Mouse (Mus musculus) CH12.LX (cell line): ENCODE data around the gene Cd38. TPM values are rescaled to one million over a fixed set of nuclear protein-coding genes. Genes with fewer than 3 reads are reported as not detected.

ENCODE experiments used
- DNase-seq: peaks from one replicate; pipeline ENCODE4 v3.0.0-alpha.2; 2013; ENCODE audit errors: extremely low read depth
- H3K27ac ChIP-seq: 2 replicates; pipeline ENCODE4 v1.5.1; 2012; ENCODE audit warnings: low read depth, mild to moderate bottlenecking, control low read depth, moderate library complexity; ENCODE audit not compliant: insufficient read depth
- H3K27me3 ChIP-seq: replicated peaks from 2 replicates; pipeline ENCODE3; 2012; ENCODE audit warnings: inconsistent platforms
- H3K36me3 ChIP-seq, 2 experiments: replicated peaks in 1 of 2; 2 replicates each; pipeline versions ENCODE3 to v1.6.1; 2012; ENCODE audit warnings: inconsistent platforms in 1 of 2, low read length in 1 of 2, mild to moderate bottlenecking in 1 of 2, mixed read lengths in 1 of 2, moderate library complexity in 1 of 2; ENCODE audit not compliant: control insufficient read depth in 1 of 2, insufficient read depth in 1 of 2
- H3K4me1 ChIP-seq, 2 experiments: 2 replicates each; pipeline ENCODE4 v1.6.1; 2012; ENCODE audit warnings: inconsistent platforms in 1 of 2, moderate library complexity in 1 of 2; ENCODE audit not compliant: insufficient read depth in 2 of 2, control insufficient read depth in 1 of 2
- H3K4me2 ChIP-seq: 2 replicates; pipeline ENCODE4 v1.6.1; 2012; ENCODE audit warnings: low read depth, mild to moderate bottlenecking, control low read depth; ENCODE audit not compliant: poor library complexity, insufficient read depth, severe bottlenecking
- H3K4me3 ChIP-seq, 3 experiments: fragments of 150-350 bp in 1 of 3; sonication (generic) in 1 of 3; replicated peaks in 1 of 3; 2 replicates each; pipeline versions ENCODE3 to v1.5.1; 2011 to 2012; ENCODE audit warnings: low read depth in 2 of 3, low read length in 2 of 3, mild to moderate bottlenecking in 2 of 3, moderate library complexity in 2 of 3, control low read depth in 1 of 3, improper control_type of control experiment in 1 of 3, inconsistent platforms in 1 of 3, mixed read lengths in 1 of 3; ENCODE audit not compliant: poor library complexity in 1 of 3
- H3K79me2 ChIP-seq: replicated peaks from 2 replicates; pipeline ENCODE4 v1.6.1; 2012; ENCODE audit warnings: mild to moderate bottlenecking, moderate library complexity; ENCODE audit not compliant: control insufficient read depth, poor library complexity, insufficient read depth, severe bottlenecking; ENCODE audit errors: extremely low read depth
- H3K9ac ChIP-seq: 2 replicates; pipeline ENCODE4 v1.6.1; 2012; ENCODE audit warnings: low read depth, mild to moderate bottlenecking, control low read depth, moderate library complexity; ENCODE audit not compliant: insufficient read depth
- H3K9me3 ChIP-seq: replicated peaks from 2 replicates; pipeline ENCODE3; 2012; ENCODE audit warnings: low read length, inconsistent platforms, mixed read lengths
- CTCF ChIP-seq, 2 experiments: IDR thresholded peaks in 1 of 2; conservative IDR thresholded peaks in 1 of 2; 2 replicates each; pipeline ENCODE4 v1.5.1; 2011 to 2012; ENCODE audit warnings: low read depth in 2 of 2, low read length in 2 of 2, improper control_type of control experiment in 1 of 2, inconsistent platforms in 1 of 2, mild to moderate bottlenecking in 1 of 2, moderate library complexity in 1 of 2
- ELF1 ChIP-seq: IDR thresholded peaks from 2 replicates; pipeline ENCODE4 v1.6.1; 2014; ENCODE audit warnings: low read depth, mild to moderate bottlenecking, inconsistent platforms, low read length, improper control_type of control experiment
- ETS1 ChIP-seq: conservative IDR thresholded peaks from 2 replicates; pipeline ENCODE4 v1.6.1; 2012; ENCODE audit warnings: low read depth, mild to moderate bottlenecking, inconsistent platforms, low read length, improper control_type of control experiment, moderate library complexity
- JUND ChIP-seq: conservative IDR thresholded peaks from 2 replicates; pipeline ENCODE4 v1.6.1; 2011; ENCODE audit warnings: low read depth, low read length, improper control_type of control experiment
- MAX ChIP-seq: IDR thresholded peaks from 2 replicates; pipeline ENCODE4 v1.6.1; 2011; ENCODE audit warnings: low read length, improper control_type of control experiment
- MEF2A ChIP-seq: IDR thresholded peaks from 2 replicates; pipeline ENCODE4 v1.6.1; 2014; ENCODE audit warnings: low read depth, mild to moderate bottlenecking, inconsistent platforms, low read length, improper control_type of control experiment, borderline replicate concordance
- MXI1 ChIP-seq: IDR thresholded peaks from 2 replicates; pipeline ENCODE4 v1.6.1; 2011; ENCODE audit warnings: mild to moderate bottlenecking, low read depth, low read length, improper control_type of control experiment
- MYC ChIP-seq: IDR thresholded peaks from 2 replicates; pipeline ENCODE4 v1.6.1; 2011; ENCODE audit warnings: low read depth, mild to moderate bottlenecking, improper control_type of control experiment, low read length
- POLR2A ChIP-seq: IDR thresholded peaks from 2 replicates; pipeline ENCODE4 v1.6.1; 2011; ENCODE audit warnings: low read depth, mild to moderate bottlenecking, improper control_type of control experiment, low read length
- POLR2AphosphoS2 ChIP-seq: IDR thresholded peaks from 2 replicates; pipeline ENCODE4 v1.6.1; 2011; ENCODE audit warnings: low read depth, low read length, improper control_type of control experiment
- RCOR1 ChIP-seq: conservative IDR thresholded peaks from 2 replicates; pipeline ENCODE4 v1.6.1; 2012; ENCODE audit warnings: low read depth, mild to moderate bottlenecking, inconsistent platforms, low read length, improper control_type of control experiment
- SMC3 ChIP-seq: IDR thresholded peaks from 2 replicates; pipeline ENCODE4 v1.6.1; 2011; ENCODE audit warnings: low read depth, low read length, improper control_type of control experiment
- TCF12 ChIP-seq: IDR thresholded peaks from 2 replicates; pipeline ENCODE4 v1.6.1; 2014; ENCODE audit warnings: low read depth, mild to moderate bottlenecking, inconsistent platforms, low read length, improper control_type of control experiment
- USF1 ChIP-seq: IDR thresholded peaks from 2 replicates; pipeline ENCODE4 v1.6.1; 2014; ENCODE audit warnings: low read depth, mild to moderate bottlenecking, inconsistent platforms, low read length, improper control_type of control experiment
- ZC3H11A ChIP-seq: IDR thresholded peaks from 2 replicates; pipeline ENCODE4 v1.6.1; 2012; ENCODE audit warnings: low read depth, mild to moderate bottlenecking, inconsistent platforms, low read length, improper control_type of control experiment
- ZKSCAN1 ChIP-seq: IDR thresholded peaks from 2 replicates; pipeline ENCODE4 v1.6.1; 2012; ENCODE audit warnings: low read depth, inconsistent platforms, low read length, improper control_type of control experiment, borderline replicate concordance
- ZMIZ1 ChIP-seq: IDR thresholded peaks from 2 replicates; pipeline ENCODE4 v1.6.1; 2012; ENCODE audit warnings: low read depth, mild to moderate bottlenecking, inconsistent platforms, low read length, improper control_type of control experiment
- ZNF384 ChIP-seq: IDR thresholded peaks from 2 replicates; pipeline ENCODE4 v1.6.1; 2012; ENCODE audit warnings: low read depth, low read length, improper control_type of control experiment, inconsistent platforms
- dilution Hi-C: fragments of 300-500 bp; cut with MboI; formaldehyde crosslinking; loops from 2 replicates; pipeline ENCODE4 v1.14.3; 2020; ENCODE audit warnings: low sequenced_read_pairs; ENCODE audit not compliant: extremely low pct_unique_long_range_greater_than_20kb, extremely low pct_ligation_motif_present
- in situ Hi-C: fragments of 300-500 bp; cut with MboI; formaldehyde crosslinking; loops from 3 replicates; pipeline ENCODE4 v1.14.3; 2019; ENCODE audit warnings: low sequenced_read_pairs, low pct_ligation_motif_present, low pct_unique_long_range_greater_than_20kb, mixed read lengths
- polyA plus RNA-seq: library from polyadenylated mRNA; unstranded; fragments of >175 nt; gene quantifications from 2 replicates; pipeline ENCODE4 v1.2.1, GENCODE M21; 2012; ENCODE audit warnings: low read depth; ENCODE audit not compliant: insufficient read length
- total RNA-seq, 2 experiments: library from RNA; depleted of rRNA; stranded (reverse); fragments of 300-350 nt in 1 of 2; fragments of >200 nt in 1 of 2; gene quantifications; 2 replicates each; pipeline ENCODE4 v1.2.3; 2012 to 2014

The Cd38 gene
- total and polyA plus RNA-seq, 3 experiments, result 0.93 to 3.3 (median 1.5) TPM

DNA sequence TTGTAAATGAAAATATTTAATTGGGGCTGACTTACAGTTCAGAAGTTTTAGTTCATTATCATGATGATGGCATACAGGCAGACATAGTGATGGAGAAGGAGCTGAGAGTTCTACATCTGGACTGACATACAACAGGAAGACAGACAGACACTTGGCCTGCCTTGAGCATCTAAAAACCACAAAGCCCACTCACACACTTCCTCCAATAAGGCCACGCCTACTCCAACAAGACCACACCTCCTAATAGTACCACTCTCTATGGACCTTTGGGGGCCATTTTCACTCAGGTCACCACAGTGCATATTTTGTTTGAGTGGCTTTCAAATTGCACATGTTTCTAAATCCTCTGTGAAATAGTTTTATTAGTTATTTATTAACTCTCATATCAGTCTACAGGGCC lies 3.5 kb downstream of the Cd38 start:
- Histone ChIP-seq H3K79me2 (no peaks in the 10 kb centered on the region), H3K36me3 (no peaks in the 10 kb centered on the region), H3K9ac (no peak overlapping the region), H3K4me1 (peaks cover 5 to 36% of the 10 kb centered on the region in 2 experiments), H3K27ac (no peak overlapping the region), H3K4me2 (no peak overlapping the region), H3K9me3 (peaks cover 2% of the 10 kb centered on the region), H3K4me3 (no peak overlapping the region), H3K27me3 (no peaks in the 10 kb centered on the region)
- no peak for DNase-seq
- in situ Hi-C loops, result no loop called here
- dilution Hi-C loops, result no loop called here
- no peak for TF ChIP-seq MAX
- TF ChIP-seq ZC3H11A, result no peak
- TF ChIP-seq ELF1, result no peak
- TF ChIP-seq RCOR1, result no peak
- TF ChIP-seq ZMIZ1, result no peak
- no peak for TF ChIP-seq MXI1
- no peak for TF ChIP-seq POLR2A

DNA sequence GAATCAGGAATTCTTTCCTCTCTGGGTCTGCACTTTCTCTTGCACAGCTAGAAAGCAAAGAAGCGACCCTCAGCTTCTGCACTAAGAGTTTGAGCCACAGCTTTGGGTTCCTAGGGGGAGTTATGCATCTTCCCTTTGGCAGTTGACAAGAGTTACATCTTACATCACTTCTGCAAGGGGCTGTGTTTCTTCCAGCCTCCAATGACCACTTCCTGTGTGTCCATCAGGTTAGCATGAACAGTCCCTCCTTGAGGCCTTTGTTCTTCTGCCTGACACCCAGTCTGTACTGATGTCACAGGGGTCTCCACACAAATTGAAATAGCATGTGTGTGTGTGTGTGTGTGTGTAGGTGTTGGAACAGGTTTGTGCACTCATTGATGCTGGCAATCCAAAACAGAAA lies 4.3 kb downstream of the Cd38 start:
- no peaks in the 10 kb centered on the region for H3K27me3 ChIP-seq
- H3K36me3 ChIP-seq, result no peaks in the 10 kb centered on the region
- in situ Hi-C loops, result no loop called here
- peaks cover 5 to 31% of the 10 kb centered on the region in 2 experiments for H3K4me1 ChIP-seq
- H3K4me3 ChIP-seq, result no peak overlapping the region
- TF ChIP-seq ETS1 (no peak), ZNF384 (no peak), USF1 (no peak), ELF1 (no peak), ZKSCAN1 (no peak), MYC (no peak), TCF12 (no peak), CTCF (conservative IDR thresholded peaks at IDR 0.05 in 1 of 2, IDR thresholded peaks at IDR 0.05 in 1 of 2; ENCODE audit: low read depth in 2 of 2, low read length in 2 of 2) (no peak), JUND (no peak), MEF2A (no peak), SMC3 (no peak), POLR2AphosphoS2 (no peak)
- TF ChIP-seq, all 38 proteins: peak for 0
- H3K9me3 ChIP-seq, result peaks cover 2% of the 10 kb centered on the region
- no peak overlapping the region for H3K27ac ChIP-seq
- dilution Hi-C loops, result no loop called here
- H3K4me2 ChIP-seq, result no peak overlapping the region
- no peak overlapping the region for H3K9ac ChIP-seq
- DNase-seq, result no peak
- H3K79me2 ChIP-seq, result no peaks in the 10 kb centered on the region
